Mouse (Mus musculus) urinary bladder, postnatal 14 days (tissue): Measurements from ENCODE around the gene Mavs.
"Not testable (repeated sequence)": the region's sequence is repeated elsewhere in the genome, so short reads cannot be mapped to it uniquely, and the experiment has no call there.

Experiments
- DNase-seq: peaks from one replicate; pipeline ENCODE4 v3.0.0; 2021; ENCODE audit warnings: low spot score

Mavs gene

DNA sequence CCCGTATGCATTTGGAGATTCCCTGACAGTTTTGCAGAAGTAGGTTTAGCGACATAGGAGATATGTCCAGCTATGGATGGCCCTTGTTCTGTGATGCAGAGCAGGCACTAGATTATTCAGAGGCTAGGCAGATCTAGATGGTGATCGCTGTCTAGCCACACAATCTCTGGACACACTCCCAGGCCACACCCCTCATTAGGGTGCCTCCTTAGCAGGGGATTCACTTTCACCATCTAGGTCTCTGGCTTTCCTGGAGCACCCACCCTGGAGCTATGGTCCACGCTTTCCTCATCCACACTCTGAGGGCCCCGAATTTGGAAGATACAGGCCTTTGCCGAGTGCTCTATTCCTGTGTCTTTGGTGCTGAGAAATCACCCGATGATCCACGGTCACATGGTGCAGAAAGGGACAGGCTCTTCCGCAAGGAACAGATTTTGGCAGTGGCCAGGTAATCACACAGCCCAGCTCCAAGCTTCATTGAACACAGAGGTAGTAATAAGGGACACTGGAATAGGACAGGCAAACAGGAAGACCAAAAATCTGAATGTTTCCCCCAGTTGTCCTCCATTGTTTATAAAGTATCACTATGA lies 22.7 kb upstream of the Mavs start:
- DNase-seq = peak; percentile 35

DNA sequence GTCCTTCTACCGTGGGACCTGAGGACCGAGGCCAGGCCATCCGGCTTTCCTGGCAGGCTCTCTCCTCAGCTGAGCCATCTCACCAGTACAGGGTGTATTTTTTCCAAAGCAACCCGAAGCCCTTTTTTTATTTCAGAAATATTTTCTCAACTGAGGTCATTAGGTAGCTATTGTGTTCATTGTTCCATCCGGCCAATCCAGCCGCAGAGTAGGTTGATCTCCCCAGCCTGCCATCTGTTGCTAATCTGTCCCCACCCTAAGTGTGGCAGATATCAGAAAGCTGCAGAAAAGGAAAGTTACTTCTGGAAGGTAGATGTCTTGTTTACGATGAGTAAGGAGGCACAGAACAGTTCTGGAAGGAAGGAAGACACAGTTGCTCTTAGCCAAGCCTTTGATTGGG lies 20.1 kb upstream of the Mavs start:
- no peak for DNase-seq

DNA sequence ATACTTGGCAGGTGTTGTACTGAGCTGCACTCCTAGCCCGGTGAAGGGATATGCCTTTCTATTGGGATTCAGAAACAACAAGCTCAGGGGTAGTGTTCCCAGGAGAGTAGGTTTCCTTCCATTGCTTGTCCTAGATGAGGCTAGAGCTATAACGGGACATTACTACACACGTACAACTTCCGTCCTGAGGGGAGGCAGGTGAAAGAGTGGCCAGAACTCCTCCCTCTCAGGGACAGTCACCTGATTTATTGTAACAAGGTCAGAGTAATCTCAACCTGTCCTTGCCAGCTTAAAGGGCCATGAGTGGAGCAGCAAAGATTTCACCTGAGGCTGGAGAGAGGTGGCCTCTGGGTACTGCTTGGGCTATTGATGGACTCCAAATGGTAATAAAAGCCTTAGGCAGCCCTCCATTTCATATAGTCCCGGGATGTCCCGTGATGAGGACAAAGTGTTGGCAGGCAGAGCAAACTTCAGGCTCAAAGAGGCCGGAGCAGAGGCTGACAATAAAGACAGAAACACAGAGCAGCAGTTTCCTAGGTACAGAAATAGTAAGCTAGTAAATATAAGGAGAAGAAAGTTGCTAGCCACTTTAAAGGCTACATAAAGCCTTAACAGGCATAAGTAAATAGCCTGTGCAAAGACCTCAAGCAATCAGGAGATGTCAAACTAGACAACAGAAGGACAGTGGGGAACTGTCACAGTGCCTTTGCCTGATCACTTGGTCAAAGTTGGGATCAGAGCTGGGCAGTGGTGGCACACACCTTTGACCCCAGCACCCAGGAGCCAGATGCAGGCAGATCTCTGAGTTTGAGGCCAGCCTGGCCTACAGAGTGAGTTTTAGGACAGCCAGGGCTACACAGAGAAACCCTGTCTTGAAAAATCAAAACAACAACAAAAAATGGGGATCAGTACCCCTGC lies 17.7 kb upstream of the Mavs start:
- no peak for DNase-seq

DNA sequence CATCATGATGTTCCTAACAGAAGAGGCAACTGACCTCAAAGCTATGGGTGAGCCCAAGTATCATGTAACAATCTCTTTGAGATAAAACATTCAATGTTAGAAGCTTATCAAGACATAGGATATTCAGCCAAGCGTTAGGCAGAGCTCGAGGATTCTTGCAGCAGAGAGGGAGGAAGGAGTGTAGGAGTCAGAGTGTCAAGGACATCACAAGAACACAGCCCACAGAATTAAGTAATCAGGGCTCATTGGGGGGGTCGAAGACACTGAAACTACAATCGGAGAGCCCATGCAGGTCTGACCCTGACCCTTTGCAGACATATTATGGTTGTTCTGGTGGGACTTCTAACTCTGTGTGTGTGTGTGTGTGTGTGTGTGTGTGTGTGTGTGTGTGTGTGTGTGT lies 13.8 kb upstream of the Mavs start:
- no peak for DNase-seq

DNA sequence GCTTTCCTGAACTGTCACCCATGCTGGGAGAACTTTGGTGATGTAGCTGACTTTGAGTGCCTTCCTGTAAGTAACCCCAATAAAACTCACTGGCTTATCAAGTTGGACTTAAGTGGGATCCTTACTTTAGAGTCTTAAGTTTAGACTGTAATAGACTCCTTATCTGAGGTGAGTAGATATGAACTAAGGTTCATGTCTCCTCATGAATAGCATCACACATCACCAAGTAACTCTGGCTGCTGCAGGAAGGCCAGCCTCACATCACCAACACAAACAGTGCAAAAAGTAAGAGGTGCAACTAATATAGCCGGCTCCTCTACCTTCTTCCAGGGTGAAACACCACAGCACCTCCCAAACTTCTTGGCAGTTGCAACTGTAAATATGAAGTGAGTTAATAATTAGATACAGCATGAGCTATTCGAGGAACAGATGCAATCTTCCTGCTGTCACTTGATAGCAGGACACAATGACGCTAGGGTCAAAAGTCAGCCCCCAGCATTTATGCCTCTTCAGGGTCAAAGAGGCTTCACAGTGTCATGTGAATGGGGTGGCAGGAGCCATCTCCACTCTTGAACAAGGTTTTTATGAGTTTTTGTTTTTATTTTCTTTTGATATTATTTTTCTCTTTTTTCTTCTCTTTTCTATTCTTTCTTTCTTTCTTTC lies 11.9 kb upstream of the Mavs start:
- no peak for DNase-seq

DNA sequence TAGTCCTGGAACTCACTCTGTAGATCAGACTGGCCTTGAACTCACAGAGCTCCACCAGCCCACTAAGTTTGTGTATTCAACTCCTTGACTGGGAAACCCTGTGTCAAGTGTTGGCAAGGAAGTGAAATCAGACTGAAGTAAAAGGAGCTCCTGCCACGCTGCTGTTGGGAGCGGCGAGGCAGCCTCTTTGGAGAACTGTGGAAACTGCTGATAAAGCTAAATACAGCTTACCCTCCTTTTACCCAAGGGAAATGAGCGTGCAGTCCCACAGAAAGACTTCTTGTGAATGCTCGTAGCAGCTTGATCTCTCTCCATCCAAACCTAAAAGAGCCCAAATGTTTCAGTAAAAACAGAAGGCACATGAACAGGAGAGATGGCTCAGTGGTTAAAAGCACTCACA lies 11.3 kb upstream of the Mavs start:
- DNase-seq = no peak

DNA sequence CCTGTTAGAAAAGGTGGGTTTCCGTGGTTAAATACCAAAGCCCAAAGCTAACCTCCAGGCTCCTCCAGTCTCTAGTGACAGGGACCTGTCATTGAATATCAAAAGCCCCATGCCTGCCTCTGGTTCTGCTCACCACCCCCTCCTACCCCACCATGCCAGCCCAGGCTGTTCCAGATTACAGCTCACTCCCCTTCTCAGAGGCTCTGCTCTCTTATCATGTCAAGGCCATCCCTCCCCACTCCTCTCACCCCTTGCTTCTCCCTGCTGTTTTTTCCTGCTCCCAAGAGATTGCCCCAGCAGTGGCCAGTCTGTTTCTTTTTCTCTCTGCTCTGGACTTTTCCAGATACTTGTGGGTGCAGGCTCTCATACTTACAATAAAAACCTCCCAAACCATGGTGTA lies 10.3 kb upstream of the Mavs start:
- no peak for DNase-seq

DNA sequence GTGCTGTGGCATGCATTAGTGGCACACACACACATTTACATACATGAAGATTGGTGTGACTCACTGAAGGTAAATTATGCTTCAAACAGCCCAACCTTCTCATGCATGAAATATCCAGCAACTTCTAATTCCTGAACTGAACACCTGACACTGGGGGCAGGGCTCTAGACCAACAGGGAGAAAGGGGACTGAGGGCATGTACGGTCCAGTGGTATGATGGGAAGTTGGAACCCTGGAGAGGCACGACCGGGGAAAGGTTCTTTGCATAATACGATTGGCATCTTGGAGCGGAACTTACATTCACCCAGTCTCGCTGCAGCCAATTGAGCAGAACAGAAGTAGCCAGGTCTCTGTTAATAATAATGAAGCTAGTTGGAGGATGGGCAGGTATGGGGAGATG lies 8.7 kb upstream of the Mavs start:
- no peak for DNase-seq

DNA sequence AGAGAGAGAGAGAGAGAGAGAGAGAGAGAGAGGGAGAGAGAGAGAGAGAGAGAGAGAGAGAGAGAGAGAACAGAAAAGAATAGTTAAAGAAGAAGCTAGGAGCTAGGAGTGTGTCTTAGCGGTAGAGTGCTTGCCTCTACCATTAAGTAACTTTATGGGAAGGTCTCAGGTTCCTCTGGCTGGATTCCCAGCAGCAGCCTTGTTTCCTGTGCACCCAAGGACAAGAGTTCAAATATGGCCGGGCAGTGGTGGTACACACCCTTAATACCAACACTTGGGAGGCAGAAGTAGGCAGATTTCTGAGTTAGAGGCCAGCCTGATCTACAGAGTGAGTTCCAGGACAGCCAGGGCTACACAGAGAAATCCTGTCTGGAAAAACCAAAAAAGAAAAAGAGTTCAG lies 7.2 kb upstream of the Mavs start:
- DNase-seq = not testable (repeated sequence)

DNA sequence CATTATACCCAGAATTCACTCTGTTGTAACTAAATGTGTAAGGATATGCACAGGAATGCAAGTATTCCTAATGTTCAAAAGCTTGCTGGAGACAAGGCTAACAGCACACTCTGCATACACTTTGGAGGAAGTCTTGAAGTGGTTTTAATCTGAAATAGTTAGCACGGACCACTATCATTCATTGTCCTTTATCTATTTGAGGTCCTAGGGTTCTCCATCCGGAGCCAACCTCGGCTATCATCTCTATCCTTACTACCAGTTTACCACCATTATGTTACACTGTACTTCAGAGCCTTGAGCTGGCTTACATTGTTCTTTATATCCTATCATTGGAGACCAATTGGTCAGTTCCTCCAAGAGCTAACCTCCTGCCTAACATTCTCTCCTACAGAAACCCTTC lies 6.6 kb upstream of the Mavs start:
- DNase-seq = no peak

DNA sequence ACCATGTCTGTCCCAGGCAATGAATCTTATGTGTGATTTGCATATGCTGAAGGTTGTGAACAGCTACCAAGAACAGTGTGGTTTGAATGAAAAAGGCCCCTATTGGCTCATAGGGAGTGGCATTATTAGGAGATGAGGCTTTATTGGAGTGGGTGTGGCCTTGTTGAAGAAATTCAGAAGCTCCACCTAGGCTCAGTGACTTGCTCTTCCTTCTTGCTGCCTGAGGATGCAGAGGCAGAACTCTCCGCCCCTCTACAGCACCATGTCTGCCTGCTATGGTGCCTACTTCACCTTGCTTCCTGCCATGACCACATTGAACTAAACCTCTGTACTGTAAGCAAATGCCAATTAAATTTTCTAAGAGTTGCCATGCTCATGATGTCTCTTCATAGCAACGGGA lies 1.3 kb upstream of the Mavs start:
- no peak for DNase-seq

DNA sequence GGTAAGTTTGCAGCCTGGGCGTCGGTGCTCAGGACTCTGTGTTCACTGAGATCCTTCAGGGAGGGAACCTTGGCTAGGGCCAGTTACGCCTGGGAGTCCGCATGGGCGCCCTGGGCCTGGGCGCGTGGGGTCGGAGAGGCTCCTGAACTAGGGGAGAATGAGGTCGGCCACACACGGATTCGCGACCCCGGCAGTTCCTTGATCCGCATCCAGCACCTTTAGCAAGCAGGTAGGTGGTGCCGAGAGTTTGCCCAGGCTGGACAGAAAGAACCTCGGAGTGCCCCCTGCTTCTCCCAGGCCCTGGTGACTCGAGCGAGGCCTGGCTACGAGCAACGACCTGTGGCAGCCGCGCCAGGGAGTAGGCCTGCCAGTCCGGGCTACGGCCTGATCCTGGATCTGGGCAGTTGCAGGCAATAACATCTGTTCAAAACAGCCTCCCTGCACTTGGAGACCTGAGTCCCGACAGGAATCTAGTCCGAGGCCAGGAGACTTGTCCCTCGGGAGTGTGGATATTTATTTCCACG lies 326 bp downstream of the Mavs start:
- DNase-seq = no peak

DNA sequence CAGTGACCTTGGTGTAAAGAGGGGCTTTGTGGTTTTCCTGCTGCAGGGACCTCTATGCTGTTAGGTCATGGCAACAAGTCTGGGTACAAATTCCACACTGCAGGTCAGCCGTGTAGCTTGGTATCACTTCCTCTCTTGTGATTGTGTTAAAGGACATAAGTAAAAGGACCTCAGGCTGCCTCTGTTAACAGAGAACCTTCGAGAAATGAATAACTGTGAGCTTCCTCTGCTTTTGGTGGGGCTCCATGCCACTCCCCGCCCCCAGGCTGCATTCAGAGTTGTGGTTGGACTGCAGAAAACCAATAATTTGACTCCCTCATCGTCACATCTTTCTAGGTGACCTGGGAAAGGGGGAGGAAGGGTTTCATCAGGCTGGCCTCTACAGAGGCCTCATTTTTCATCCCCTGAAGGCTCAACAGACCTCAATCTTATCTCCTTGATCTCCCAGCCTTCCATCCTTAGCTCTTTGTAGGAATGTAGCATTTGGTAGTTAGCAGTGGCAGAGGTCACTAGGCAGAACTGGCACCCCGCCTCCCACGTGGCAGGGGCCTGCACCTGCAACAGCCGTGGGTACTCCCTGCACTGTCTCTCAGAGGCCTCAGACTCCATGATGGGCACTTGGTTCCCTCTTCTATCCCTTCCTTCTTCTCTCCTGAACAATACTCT lies 1.2 kb downstream of the Mavs start:
- DNase-seq = no peak

DNA sequence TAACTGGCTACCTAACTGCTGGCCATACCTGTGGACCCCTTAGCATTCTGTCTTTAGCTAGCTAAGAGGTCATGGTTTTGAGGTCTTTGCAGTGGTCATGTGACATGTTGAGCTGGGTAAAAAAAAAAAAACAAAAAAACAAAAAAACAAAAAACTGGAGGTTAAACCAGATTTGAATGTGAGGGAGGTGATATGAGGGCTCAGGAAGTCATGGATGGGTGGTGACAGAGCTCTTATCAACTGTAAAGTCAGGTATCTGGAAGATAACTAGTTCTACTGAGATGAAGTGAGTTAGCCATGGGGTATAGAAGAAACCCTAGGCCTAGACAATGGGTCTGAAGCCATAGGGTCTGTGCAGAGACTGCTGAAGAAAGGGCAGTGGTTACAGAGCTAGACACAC lies 8.3 kb downstream of the Mavs start:
- DNase-seq = no peak

DNA sequence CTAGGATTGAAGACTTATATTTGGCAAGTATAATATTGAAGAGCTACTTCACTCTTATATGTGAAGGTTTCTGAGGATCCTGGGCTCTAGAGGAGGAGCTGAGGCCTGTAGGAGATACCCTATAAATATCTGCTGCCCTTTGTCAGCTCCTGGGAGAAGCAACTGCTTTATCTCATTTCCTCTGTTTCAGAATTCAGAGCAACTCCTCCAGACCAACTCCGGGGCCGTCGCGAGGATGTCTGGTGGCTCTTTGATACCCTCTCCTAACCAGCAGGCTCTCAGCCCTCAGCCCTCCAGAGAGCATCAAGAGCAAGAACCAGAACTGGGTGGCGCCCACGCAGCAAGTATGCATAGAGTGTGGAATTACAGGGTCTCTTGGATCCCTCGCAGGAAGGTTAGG lies 9.1 kb downstream of the Mavs start:
- no peak for DNase-seq

DNA sequence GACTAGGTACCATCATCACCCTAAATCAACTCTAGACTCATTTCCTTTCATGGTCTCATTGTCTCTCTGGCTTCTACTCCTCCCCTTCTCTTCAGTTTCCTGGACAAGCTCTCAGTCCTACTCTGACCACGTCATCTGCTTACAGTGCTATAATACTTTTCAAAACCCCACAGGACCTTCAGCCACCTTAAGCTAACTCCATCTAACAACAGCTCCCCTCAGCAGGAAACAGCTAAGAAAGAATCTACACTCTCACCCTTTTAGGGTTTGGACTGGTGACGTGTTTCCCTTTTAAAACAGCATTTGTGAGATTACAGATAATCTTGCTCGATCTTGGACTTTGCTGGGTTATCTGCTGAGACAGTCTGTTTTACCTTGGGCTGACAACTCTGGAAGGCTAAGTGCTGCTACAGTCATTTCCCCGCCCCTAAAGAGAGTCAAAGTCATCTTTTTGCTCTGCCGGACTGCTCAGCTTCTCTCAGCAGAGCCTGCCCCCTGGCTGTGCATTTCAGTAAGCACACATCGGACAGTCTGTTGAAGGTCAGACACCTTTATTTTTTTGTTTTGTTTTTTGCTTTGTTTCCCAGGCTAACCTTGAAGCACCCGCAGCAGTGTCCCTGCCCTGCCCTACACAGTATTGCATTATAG lies 19.9 kb downstream of the Mavs start:
- peak; percentile 75 for DNase-seq

DNA sequence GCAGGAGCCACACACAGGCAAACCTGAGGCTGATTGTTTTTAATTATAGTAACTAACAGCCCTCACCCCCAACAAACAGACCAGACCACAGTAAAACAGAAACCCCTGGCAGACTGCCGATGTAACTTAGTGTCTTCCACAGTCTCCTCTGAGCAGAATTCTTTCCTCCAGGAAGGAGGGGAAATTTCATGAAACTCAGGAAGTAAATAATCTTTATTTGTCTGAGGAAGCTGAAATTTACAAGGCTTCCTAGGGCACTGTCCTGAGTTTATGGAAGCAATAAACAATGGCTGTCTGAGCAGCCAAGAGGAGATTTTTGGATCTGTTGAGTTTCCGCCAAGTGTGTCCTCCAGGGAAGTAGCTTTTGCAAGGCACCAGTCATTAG lies 20.5 kb downstream of the Mavs start:
- DNase-seq = peak; percentile 34

DNA sequence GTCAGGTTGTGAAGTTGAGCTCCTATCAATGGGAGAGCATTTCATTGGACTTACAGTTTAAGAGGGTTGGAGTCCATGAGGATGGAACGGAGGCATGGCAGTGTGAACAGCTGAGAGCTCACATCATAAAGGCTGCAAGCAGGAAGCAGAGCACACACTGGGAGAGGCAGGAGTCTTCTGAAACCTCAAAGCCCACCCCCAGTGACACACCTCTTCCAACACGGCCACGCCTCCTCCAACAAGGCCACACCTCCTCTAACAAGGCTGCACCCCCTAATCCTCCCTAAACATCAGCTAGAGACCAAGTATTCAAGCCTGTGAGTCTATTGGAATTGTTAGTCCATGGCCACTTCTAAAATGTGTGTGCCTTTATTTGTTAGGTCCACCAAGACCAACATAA lies 21.9 kb downstream of the Mavs start:
- no peak for DNase-seq

DNA sequence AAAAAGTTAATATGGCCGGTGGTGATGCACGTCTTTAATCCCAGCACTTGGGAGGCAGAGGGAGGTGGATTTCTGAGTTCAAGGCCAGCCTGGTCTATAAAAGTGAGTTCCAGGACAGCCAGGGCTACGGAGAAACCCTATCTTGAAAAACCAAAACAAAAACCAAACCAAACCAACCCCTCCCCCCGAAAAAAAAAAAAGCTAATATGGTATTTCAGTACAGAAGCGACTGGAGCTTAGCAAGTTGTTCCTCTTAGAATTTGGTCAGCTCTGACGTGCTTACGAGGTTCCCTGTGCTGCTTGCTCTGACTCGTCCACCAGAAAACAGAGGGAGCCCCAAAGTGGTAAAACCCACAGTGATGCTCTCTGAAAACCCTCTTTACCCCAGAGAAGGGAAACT lies 24.8 kb downstream of the Mavs start:
- DNase-seq = no peak

DNA sequence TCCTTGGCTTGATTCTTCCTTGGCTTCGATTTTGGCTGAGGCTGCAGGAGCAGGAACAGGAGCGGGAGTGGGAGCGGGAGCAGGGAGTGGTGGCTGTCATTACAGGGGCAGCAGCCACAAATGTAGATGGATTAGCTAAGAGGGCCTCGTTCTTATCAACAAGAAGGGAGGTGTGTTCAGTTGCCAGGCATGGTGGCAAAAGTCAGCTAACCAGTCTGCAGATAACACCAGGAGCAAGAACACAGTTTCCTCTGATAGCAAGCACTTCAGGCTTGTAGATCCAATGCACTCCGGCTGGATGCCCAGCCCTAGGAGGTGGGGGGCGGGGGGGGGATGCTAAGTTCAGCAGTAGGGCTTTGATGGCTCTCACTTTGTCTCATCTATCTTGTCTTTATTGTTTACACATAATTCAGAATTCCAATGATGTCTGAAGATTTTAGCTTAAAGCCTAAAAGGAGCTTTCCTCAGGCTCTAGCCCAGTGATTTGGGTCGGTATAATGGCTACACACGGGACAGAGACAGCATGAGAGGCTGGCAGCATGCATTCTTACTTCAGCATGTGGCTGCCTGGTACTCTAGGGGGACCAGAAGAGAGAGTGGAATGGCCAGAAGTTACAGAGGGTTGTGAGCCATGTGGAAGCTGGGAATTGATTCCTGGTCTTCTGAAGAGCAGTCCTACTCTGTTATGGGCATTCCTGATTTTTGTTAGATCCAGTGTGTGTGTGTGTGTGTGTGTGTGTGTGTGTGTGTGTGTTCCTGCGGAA lies 26.9 kb downstream of the Mavs start:
- no peak for DNase-seq

DNA sequence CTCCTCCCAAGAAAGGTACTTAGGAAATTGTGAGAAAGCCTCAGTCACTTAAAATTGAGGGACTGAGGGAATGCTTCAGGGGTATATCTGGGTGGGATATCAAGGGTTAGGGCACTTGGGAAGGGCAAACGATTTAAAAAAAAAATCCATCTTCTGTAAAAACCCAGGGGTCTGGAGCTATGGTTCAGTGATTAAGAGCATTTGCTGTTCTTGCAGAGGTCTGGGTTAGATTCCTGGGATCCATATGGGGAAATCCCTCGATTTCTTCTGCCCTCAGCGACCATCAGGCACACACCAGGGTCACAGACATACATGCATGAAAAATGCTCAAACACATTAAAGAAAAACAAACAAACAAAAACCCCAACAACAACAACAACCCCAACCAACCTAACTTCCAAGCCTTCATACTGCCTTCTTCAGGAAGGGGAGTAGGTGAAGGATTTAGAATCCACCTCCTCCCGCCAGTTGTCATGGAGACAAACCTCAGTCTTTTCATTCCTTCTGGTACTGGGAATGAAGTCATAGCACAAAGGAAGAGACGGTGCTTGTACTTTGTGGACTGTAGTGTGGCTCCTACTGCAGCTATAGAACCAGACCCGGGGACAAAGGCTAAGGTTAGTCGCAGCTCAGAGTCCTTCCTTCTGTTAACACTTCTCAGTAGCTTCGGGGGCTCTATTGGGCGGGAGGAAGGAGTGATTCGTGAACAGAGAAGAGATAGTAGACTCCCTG lies 27.8 kb downstream of the Mavs start:
- DNase-seq = no peak
